Mouse (Mus musculus): ENCODE measurements at regions not wholly inside any gene's neighbourhood (a gene's known extent, or its start where the extent isn't known, plus 50 kb on each side); places are given as distances from the start of the nearest gene placed in this dataset.

DNA sequence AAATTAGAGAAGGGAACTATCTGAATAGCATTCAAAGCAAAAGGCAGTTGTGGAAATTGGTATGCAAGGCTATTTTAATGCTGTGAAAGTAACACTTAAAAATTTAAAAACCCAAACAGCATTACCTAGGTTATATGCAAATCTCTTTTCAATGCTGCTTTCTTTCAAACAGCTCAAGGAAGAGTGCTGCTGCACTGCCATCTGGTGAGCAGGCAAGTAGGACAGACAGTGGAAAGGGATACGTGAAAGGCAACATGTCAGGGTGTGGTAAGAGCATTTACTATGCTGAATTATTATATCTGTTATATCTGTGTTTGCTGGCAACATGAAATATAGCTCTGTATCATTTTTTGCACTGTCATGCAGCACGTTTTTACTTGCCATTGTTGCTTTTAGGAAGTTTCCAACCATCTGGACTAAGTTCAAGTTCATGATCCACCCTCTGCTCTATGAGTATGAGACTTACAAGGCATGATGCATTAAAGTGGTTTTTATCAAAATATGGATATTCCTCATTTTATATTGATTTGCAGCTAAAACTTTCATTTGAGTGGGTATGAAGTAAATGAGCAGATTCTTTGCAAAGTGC lies 1223.0 kb downstream of the Dnajb9 start:
- peak; percentile 1 for DNase-seq (ENCODE audit: low read depth, low spot score)

DNA sequence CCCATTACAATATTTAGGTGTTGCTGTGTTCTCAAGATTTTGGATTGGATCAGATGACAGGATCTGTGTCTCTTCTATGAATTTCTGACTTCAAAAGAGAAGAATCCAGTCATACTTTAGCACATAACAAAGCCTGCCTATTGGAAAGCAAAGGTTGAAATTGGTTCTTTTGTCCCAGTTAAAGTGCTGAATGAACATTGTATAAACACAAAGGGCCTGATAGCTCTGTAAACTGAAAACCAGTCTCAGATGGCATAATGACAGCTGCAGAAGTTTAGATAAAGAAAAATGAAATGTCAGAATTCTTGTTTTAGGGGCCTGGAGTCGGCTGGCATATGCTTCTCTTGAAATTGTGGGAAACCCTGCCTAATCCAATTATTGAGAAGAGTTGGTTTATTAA lies 1223.6 kb downstream of the Dnajb9 start:
- no peak for DNase-seq (ENCODE audit: low read depth, low spot score)

DNA sequence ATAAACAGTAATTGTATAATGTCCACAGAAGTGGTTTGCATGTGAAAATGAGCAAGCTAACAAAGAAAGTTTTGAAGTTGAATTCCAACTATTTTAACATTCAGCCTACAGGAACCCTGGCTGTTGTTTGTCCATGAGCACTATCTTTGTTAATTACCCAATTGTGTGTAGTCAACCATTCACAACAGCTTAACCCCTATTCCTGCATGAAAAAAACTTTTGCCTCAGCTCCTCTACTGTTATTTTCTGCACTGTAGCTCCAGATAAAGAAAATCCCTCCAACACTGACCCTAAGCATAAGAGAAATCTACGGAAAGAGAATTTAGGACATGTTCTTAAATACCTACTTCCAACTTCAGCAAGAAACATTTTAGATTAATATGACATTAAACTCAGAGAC lies 1224.0 kb downstream of the Dnajb9 start:
- no peak for DNase-seq (ENCODE audit: low read depth, low spot score)

- no peak for DNase-seq (ENCODE audit: low read depth, low spot score)
These were observed 1231.3 kb downstream of the Dnajb9 start for GRCm38 (mm10) chr12:42978828-42979227.

DNA sequence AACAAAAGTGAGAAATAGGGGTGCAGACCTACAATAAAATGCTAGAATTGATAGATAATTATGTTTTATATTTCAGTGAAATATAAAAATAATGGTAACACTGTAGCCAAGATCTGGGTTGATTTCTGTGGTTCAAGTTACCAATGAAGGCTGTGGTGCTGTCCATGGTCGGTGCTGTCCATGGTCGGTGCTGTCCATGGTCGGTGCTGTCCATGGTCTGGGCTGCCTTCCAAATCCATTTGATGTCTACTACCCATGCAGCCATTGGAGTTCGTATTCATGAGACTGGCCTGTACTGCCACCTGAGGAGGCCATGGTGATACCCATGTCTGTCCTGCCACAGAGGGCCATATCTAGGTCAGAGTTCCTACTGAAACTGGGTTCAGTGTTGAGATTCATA lies 1237.4 kb downstream of the Dnajb9 start:
- DNase-seq (ENCODE audit: low read depth, low spot score): peak; percentile 12

- DNase-seq (ENCODE audit: low read depth, low spot score): no peak
These were observed 1248.6 kb downstream of the Dnajb9 start for GRCm38 (mm10) chr12:42961535-42961934.

GRCm38 (mm10) chr12:42947961-42948360 lies 1262.2 kb downstream of the Dnajb9 start:
- DNase-seq (ENCODE audit: low read depth, low spot score): no peak

DNA sequence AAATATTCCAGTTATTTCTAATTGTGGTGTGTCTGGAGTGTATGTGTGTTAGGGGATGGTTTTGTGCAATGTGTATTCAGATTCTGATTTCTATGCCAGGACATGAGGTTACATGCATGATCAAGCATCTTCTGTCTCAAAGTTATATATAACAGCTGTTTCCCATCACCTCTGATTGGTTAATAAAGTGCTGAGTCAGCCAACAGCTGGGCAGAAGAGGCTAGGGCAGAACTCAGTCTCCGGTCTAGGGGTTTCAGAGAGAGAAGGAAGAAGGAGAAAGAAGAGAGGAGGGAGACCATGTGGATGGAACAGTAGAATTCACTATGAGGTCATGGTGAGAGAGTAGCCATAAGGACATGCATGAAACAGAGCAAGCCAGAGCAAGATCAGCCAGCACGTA lies 1295.8 kb downstream of the Dnajb9 start:
- no peak for DNase-seq (ENCODE audit: low read depth, low spot score)

All from R1 (cell line).